Mouse (Mus musculus) adrenal gland, adult 2 months (tissue): ENCODE measurements around the gene Rgs11. TPM values are rescaled to one million over a fixed set of nuclear protein-coding genes. Genes with fewer than 3 reads are reported as not detected.

Experiments
- DNase-seq: peaks from one replicate; pipeline ENCODE4 v3.0.0; 2021
- polyA plus RNA-seq: library from polyadenylated mRNA; depleted of rRNA; stranded (reverse); fragments of >200 nt; gene quantifications from 2 replicates; pipeline ENCODE4 v1.2.3, GENCODE M21; 2012; rRNA removed
- total RNA-seq, 2 experiments: library from RNA; stranded (reverse); gene quantifications; 2 replicates each; pipeline ENCODE4 v1.2.3; 2021

The Rgs11 gene
- total and polyA plus RNA-seq, 3 experiments = 31.9 to 147 (median 37.2) TPM

DNA sequence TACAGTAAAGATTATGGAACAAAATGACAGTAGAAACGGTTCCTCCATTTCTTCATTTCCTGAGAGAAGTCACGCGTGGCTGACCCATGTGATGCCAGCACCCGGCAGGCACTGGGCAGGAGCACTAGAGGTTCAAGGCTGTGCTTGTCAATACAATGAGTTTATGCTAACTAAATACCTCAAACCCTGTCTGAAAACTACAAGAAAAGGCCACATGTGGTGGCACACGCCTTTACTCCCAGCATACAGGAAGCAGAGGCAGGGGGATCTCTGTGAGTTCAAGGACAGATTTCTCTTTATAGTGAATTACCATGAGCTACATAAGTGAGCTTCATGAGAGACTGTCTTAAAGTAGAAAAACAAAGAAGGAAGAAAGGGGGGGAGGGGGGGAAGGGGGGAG, 28.4 kb downstream of the Rgs11 start:
- no peak for DNase-seq

DNA sequence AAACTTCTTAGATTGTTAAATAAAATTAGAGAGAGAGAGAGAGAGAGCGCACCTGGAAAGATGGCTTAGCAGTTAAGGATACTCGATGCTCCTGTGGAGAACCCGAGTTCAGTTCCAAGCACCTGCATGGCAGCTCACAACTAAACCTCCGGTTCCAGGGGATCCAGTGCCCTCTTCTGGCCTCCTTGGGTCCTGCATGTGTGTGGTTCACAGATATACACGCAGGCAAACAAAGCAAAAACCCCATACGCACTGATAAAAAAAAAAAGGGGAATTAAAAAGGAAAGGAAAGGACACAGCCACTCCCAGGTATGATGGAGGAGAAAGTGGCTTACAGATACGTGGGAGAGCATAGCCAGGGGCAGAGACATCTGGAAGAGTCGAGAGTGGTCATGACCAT, 30.1 kb downstream of the Rgs11 start:
- DNase-seq = no peak

DNA sequence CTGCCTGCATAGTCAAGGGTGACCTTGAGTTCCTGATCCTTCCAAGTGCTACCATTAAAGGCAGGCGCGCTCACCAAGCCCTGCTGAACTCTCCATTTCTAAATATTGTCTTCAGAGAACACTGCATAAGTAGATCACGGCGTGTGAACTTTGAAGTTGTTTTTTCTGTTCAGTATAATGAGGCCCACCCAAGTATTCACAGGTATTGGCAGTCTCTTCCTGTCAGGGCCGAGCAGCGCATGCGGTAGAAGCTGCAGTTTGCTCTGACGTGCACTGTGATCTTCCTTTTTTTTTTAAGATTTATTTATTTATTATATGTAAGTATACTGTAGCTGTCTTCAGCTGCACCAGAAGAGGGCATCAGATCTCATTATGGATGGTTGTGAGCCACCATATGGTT, 31.6 kb downstream of the Rgs11 start:
- no peak for DNase-seq

DNA sequence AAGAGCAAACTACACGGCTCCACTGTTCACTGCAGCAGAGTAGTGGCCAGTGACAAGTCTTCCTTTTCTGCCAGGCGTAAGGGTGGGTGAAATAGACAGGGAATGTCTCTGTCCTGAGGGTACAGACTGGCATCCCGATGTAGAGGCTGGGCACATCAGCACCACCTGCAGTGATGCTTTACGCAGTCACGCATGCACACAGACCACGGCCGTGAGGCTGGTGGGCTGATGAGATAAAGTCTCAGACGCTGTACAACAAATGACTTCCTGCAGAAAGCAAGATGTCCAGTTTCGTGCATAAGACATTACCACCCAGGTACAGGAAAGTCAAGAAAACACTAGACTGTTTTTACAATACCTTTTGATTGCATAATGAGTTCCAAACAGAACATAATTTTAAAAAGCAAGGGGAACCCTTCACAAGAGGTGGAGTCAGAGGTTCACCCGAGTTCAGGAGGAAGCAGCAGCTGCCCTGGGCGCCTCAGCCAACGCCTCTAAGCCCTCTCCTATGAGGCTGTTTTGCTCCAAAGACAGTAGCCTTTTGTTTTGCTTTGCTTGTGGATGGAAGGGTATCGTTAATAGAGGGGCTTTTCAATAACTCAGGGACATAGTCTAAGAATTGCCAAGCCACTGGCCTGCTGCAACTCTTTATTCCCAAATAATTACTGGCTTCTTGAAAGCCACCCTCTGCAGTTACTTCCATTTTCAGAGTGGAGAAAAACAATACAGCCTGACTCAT, 32.5 kb downstream of the Rgs11 start:
- no peak for DNase-seq

DNA sequence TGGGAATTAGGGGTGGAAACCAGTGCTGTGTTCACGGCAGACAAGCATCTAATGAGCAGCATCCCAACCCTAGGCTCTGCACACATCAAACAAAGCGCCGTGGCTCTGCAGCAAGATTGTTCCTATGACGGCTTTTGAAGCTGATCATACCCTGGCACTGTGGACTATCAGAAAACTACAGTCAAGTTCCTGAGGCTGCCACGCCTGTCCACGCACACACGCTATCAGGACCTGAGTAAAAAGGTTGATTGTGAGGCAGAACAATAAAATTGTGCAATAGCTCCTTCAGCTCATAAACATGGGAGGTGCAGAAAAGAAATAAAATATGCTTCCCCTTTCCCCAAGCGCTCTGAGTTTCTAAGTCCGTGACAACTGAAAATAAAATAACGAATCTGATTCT, 34.9 kb downstream of the Rgs11 start:
- no peak for DNase-seq

DNA sequence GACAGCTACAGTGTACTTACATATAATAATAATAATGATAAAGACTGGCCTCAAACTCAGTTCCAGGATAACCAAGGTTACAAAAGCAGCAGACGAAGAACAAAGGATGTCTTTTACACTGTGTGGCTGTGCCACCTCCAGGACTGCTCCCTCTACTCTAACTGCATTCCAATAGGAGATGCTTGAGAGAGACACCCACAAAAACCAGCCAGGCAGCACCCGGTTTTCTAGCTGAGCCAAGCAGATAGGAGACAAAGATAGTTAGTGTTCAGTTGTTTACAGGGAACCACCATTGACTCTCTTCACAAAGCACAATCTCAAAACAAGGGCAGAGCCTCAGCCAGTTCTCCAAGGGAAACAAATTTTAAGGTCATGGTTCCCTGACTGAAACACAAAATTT, 36.8 kb downstream of the Rgs11 start:
- no peak for DNase-seq

DNA sequence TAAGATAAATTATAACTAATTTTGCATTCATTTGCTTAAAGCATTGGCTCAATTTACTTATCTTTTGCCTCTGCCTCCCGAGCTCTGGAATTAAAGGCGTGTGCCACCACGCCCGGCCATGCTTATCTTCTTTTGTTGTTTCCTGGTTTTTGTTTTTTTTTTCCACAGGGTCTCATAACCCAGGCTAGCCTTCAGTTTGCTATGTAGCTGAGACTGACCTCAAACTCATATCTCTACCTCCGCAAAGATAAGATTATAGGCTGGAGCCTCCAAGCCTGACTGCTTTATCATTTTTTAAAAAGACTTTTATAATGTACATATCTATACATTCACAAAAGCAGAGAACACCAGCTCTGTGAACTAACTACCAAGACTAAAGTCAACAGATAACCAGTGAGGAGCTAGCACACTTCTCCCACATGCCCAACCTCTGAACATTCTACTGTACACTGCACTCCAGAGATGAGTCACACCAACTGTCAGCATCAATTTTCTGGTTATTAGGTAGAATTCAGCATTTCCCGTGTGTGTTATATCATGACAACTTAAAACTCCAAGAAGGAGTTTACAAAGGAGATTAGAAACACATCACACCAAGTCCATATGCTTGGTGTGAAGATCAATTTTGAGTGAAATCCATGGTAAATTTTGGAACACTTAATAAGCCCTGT, 37.5 kb downstream of the Rgs11 start:
- no peak for DNase-seq

DNA sequence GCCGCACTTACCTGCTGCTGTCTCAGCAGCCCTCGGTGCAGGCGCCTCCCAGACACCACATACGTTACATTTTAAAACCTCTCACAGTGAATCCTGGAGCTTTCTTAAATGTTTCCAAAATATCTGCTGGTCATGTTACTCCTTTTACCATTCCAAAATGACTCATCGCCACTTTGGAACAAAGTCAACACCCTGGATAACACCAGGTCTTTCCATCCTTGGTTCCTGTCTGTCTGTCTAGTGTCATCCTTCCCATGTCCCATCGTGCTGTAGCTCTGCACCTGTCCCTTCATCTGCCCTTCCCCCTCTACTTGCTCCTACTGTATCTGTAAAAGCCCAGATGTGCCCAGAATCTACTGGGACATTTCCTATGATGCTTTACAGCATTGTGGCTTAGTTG, 38.2 kb downstream of the Rgs11 start:
- DNase-seq = peak; percentile 48

DNA sequence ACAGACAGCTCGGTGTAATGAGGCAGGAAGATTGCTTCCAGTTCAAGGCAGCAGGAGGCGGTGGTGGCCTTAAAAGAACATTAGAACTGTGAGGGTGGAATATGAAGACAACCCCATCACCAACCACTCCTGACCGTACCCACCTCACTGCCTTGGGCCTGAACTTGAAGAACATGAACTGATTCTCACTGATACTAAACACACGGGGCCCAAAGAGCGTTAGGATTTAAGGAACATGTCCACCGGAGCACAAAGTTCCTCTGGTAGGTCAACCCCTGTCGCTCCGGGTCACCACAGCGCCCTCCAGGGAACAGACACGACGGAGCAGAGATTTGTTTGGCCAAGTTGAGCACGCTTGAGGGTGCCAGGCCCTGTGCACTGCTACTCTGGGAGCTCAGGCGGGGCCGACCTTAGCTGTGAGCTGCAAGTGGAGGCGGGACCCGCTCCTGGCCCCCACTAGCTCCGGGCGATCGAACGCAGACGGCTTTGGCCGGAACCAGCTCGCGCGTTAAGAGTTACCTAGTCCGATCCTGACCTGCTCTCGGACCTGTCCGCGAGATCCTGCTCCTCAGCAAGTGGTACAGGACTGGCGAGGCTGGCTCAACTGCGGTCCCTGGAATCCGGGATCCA, 40.8 kb downstream of the Rgs11 start:
- peak; percentile 88 for DNase-seq

DNA sequence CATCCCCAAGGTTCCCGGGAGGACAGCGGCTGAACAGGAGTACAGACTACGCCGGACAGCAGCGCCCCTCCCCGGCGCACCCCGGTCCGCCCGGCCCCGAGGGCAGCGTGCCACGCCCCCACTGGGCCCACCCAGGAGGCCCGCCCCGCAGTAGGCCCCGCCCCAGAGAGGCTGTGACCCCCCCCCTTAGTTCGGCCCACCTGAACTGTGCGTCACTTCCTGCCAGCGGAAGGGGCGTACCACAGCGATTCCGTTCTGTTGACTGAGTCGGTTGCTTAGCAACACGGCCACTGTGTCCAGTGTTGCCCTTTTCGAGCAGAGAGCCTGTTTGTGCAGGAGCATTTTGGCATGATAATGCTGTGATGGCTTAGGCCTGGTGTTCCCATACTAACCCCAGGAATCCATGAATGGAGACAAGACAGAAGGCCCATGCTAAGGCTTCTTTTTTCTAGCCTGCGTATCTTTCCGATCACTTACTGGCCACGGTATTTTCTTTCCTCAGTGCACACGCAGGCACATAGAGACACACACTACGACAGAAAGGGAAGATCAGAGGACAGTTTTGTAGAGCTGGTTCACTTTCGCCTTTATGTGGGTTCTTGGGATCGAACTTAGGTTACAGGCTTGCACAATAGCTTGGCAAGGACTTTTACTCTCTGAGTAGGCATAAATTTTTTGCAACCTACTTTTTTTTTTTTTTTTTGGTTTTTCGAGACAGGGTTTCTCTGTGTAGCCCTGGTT, 41.5 kb downstream of the Rgs11 start, which contains the start of gene Fam234a:
TSS of gene Fam234a (minus strand) at position 142 of the 741 bp plus-strand sequence.
- peak; percentile 97 for DNase-seq

DNA sequence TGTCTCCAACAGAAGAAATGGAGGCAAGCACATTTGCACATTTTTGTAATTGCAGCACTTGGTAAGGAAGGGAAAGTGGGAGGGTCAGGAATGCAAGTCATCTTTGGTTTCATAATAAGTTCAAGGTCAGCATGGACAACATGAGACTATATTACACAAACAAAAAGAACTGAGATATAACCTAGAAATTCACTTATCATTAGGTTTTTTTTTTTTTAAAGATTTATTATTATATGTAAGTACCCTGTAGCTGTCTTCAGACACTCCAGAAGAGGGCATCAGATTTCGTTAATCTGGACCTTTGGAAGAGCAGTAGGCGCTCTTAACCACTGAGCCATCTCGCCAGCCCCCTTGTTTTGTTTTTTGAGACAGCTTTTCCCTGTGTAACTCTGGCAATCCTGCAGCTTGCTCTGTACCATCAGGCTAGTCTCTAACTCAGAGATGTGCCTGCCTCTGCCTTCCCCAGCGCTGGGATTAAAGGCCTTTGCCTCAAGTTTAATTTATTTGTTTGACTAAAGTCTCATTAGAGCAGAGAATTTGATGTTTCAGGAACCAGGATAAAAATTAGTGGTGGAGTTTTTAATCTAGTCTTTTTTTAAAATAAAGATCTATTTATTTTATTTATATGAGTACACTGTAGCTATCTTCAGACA, 49.3 kb downstream of the Rgs11 start:
- no peak for DNase-seq

DNA sequence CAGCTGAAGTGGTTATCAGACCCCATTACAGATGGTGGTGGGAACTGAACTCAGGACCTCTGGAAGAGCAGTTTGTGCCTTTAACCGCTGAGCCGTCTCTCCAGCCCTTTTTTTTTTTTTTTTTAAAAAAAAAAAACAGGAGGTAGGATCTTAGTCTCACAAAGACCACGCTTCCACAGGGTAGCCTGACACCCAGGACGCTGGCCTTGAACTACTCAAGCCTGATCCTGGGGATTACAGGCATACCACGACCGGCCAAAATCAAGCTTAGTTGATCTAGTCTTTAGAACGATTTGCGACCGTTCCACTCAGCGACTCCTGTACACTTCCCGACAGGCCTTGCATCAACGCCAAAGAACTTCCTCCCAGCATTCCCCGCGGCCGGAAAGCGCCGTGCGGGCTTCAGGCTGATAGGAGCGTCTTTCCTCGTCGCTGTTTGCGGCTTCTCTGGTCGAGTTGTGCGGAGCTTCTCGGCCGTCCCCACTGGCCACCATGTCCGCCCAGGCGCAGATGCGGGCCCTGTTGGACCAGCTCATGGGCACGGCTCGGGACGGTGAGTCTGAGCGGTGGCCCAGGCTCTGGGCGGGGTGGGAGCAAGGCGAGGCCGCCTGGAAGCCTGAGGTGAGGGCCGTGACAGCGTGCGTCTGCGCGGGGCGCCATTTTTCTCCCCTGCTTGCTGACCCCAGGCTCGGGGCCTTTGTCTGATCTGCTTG, 49.9 kb downstream of the Rgs11 start, which contains the start of gene Luc7l:
TSS of gene Luc7l (plus strand) at position 358 of the 713 bp plus-strand sequence.
- peak; percentile 96 for DNase-seq

DNA sequence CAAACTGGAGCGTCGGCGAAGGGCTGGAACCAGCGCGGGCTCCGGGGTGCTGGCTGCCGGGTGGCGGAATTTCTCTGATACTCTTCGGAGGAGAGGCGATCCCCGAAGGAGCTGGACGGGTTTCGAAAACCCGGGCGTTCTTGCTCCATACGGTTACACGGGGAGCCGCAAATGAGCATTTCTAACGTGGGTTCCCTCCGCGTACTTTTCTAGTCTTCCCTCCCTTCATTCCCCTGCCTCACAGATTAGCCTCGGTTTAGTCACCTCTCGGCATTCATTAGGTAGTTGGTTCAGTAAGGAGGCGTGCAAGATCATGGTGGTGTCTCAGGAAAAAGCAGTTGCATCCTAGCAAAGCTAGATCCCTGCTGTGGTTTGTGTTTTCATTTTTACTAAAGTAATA, 50.6 kb downstream of the Rgs11 start:
- no peak for DNase-seq

DNA sequence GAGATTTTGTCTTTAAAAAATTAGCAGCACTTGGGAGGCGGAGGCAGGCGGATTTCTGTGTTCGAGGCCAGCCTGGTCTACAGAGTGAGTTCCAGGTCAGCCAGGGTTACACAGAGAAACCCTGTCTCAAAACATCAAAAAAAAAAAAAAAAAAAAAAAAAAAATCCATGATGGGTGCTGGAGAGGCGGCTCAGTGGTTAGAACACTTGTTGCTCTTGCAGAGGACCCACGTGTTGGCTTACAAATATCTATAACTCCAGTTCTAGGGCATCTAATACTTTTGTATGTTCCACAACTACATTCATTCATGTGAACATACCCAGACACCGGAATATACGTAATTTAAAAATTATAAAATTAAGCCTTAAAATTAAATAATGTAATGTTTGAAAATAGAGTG, 52.6 kb downstream of the Rgs11 start:
- no peak for DNase-seq

Other genes with a start within 250 kb of the Rgs11 start
- 10 to 100 TPM; 16.3 to 18.1 TPM for gene Capn15, start 217.2 kb upstream of the Rgs11 start, total RNA-seq
- 49.0 and 51.5 TPM in 2 replicates for gene Capn15, start 217.2 kb upstream of the Rgs11 start, polyA plus RNA-seq
- 10 to 100 TPM; 21.8 to 22.5 TPM for gene Rab11fip3, start 133.4 kb upstream of the Rgs11 start, total RNA-seq
- gene Rab11fip3, start 133.4 kb upstream of the Rgs11 start, polyA plus RNA-seq = 23.8 and 30.7 TPM in 2 replicates
- 10 to 100 TPM; 24.2 to 25.2 TPM for gene Decr2, start 112.6 kb upstream of the Rgs11 start, total RNA-seq
- gene Decr2, start 112.6 kb upstream of the Rgs11 start, polyA plus RNA-seq = 8.5 and 10.2 TPM in 2 replicates
- 1 to 10 TPM; 2.5 to 5.1 TPM for gene Nme4, start 107.3 kb upstream of the Rgs11 start, total RNA-seq
- 19.4 and 23.9 TPM in 2 replicates for gene Nme4, start 107.3 kb upstream of the Rgs11 start, polyA plus RNA-seq
- 1 to 10 TPM; 7.8 to 8.4 TPM for gene Tmem8, start 89.7 kb upstream of the Rgs11 start, total RNA-seq
- 25.4 and 26.9 TPM in 2 replicates for gene Tmem8, start 89.7 kb upstream of the Rgs11 start, polyA plus RNA-seq
- gene Mrpl28, start 79.5 kb upstream of the Rgs11 start, total RNA-seq = 10 to 100 TPM; 77.7 to 87.8 TPM
- 78.6 and 81.4 TPM in 2 replicates for gene Mrpl28, start 79.5 kb upstream of the Rgs11 start, polyA plus RNA-seq
- 10 to 100 TPM; 38.5 to 39.3 TPM for gene Axin1, start 64.3 kb upstream of the Rgs11 start, total RNA-seq
- gene Axin1, start 64.3 kb upstream of the Rgs11 start, polyA plus RNA-seq = 15.1 and 17.6 TPM in 2 replicates
- gene Pdia2, start 3.9 kb upstream of the Rgs11 start, total RNA-seq = 1 to 10 TPM in 1 of 2 experiments, under 1 TPM in 1; 0.63 to 1.3 TPM
- gene Pdia2, start 3.9 kb upstream of the Rgs11 start, polyA plus RNA-seq = 0.44 and 0.56 TPM in 2 replicates
- 10 to 100 TPM; 11.4 to 16.3 TPM for gene Arhgdig, start 4.8 kb downstream of the Rgs11 start, total RNA-seq
- gene Arhgdig, start 4.8 kb downstream of the Rgs11 start, polyA plus RNA-seq = 9.8 and 13.7 TPM in 2 replicates
- 100 to 1,000 TPM; 110 to 137 TPM for gene Fam234a, start 41.3 kb downstream of the Rgs11 start, total RNA-seq
- gene Fam234a, start 41.3 kb downstream of the Rgs11 start, polyA plus RNA-seq = 103 and 112 TPM in 2 replicates
- 10 to 100 TPM; 44.3 to 58.6 TPM for gene Luc7l, start 49.9 kb downstream of the Rgs11 start, total RNA-seq
- 26.4 and 30.5 TPM in 2 replicates for gene Luc7l, start 49.9 kb downstream of the Rgs11 start, polyA plus RNA-seq
- gene Neurl1b, start 211.9 kb downstream of the Rgs11 start, total RNA-seq = 10 to 100 TPM; 31.7 to 48.5 TPM
- gene Neurl1b, start 211.9 kb downstream of the Rgs11 start, polyA plus RNA-seq = 142 and 152 TPM in 2 replicates